Mouse (Mus musculus) stomach, embryonic 14.5 days (tissue): ENCODE measurements at regions not wholly inside any gene's neighbourhood (a gene's known extent, or its start where the extent isn't known, plus 50 kb on each side); places are given as distances from the start of the nearest gene placed in this dataset.

Source experiments
- ATAC-seq: fragments of 200-750 bp; cut with Nextera tagmentation; 2 replicates; pipeline ENCODE4 v1.8.0; 2017; ENCODE audit warnings: low read depth, moderate TSS enrichment; ENCODE audit not compliant: insufficient number of reproducible peaks, insufficient read depth, low FRiP score
- H3K27ac ChIP-seq: fragments of 300-500 bp; sonication (generic); 2 replicates; pipeline ENCODE4 v1.5.1; 2014; ENCODE audit warnings: mild to moderate bottlenecking, low read length, moderate library complexity, mixed read lengths
- H3K27me3 ChIP-seq: fragments of 300-500 bp; sonication (generic); 2 replicates; pipeline ENCODE4 v1.6.1; 2014; ENCODE audit warnings: low read length, control low read depth, mixed read lengths; ENCODE audit not compliant: control insufficient read depth, insufficient read depth
- H3K36me3 ChIP-seq: fragments of 300-500 bp; sonication (generic); 2 replicates; pipeline ENCODE4 v1.6.1; 2014; ENCODE audit warnings: mild to moderate bottlenecking, control low read depth, low read length, moderate library complexity, mixed read lengths; ENCODE audit not compliant: control insufficient read depth, insufficient read depth
- H3K4me1 ChIP-seq: fragments of 300-500 bp; sonication (generic); 2 replicates; pipeline ENCODE4 v1.6.1; 2014; ENCODE audit warnings: low read length, control low read depth, mixed read lengths; ENCODE audit not compliant: control insufficient read depth, insufficient read depth
- H3K4me2 ChIP-seq: fragments of 300-500 bp; sonication (generic); replicated peaks from 2 replicates; pipeline ENCODE4 v1.6.1; 2014; ENCODE audit warnings: low read depth, low read length, control low read depth
- H3K4me3 ChIP-seq: fragments of 300-500 bp; sonication (generic); 2 replicates; pipeline ENCODE4 v1.5.1; 2014; ENCODE audit warnings: low read depth, low read length, control low read depth
- H3K9ac ChIP-seq: fragments of 300-500 bp; sonication (generic); replicated peaks from 2 replicates; pipeline ENCODE4 v1.6.1; 2014; ENCODE audit warnings: low read depth, mild to moderate bottlenecking, control low read depth, low read length, moderate library complexity, mixed read lengths
- H3K9me3 ChIP-seq: fragments of 300-500 bp; sonication (generic); 2 replicates; pipeline ENCODE4 v1.6.1; 2016; ENCODE audit warnings: low read depth, low read length, control low read depth; ENCODE audit not compliant: control insufficient read depth
- WGBS: fragments of 180-500 bp; shearing (Covaris S2); extraction: QIAGEN DNeasy Blood & Tissue Kit; methylation state at CpG from one replicate; pipeline ENCODE4 v1.1.7; 2014; 5-methylcytosine and 5-hydroxymethylcytosine counted together

- H3K9me3 ChIP-seq = no peaks in the 10 kb centered on the region
- no peaks in the 10 kb centered on the region for H3K36me3 ChIP-seq
- H3K9ac ChIP-seq = no peak overlapping the region
- no peak overlapping the region for H3K4me2 ChIP-seq
- H3K4me3 ChIP-seq = no peak overlapping the region
- H3K4me1 ChIP-seq = no peaks in the 10 kb centered on the region
- H3K27me3 ChIP-seq = no peaks in the 10 kb centered on the region
- no peak for ATAC-seq
- 22% methylated on average over 2 of the region's 2 CpGs for WGBS
- H3K27ac ChIP-seq = no peak overlapping the region
Observed at GRCm38 (mm10) chr15:55966780-55967179, 1510.6 kb downstream of the Slc22a22 start.

- no peak overlapping the region for H3K9ac ChIP-seq
- ATAC-seq = no peak
- H3K27me3 ChIP-seq = no peaks in the 10 kb centered on the region
- no peak overlapping the region for H3K27ac ChIP-seq
- H3K36me3 ChIP-seq = no peaks in the 10 kb centered on the region
- H3K9me3 ChIP-seq = no peaks in the 10 kb centered on the region
- H3K4me3 ChIP-seq = no peak overlapping the region
- no peak overlapping the region for H3K4me2 ChIP-seq
- WGBS = 75% methylated on average over 7 of the region's 7 CpGs
- no peaks in the 10 kb centered on the region for H3K4me1 ChIP-seq
Observed at GRCm38 (mm10) chr15:55965296-55965695, 1512.1 kb downstream of the Slc22a22 start.

- 89% methylated on average over 3 of the region's 3 CpGs for WGBS
- Histone ChIP-seq H3K9me3 (no peaks in the 10 kb centered on the region), H3K4me2 (no peak overlapping the region), H3K9ac (no peak overlapping the region), H3K36me3 (no peaks in the 10 kb centered on the region), H3K27ac (no peak overlapping the region), H3K4me3 (no peak overlapping the region), H3K4me1 (no peaks in the 10 kb centered on the region), H3K27me3 (no peaks in the 10 kb centered on the region)
- no peak for ATAC-seq
Observed at GRCm38 (mm10) chr15:55962093-55962492, 1515.3 kb downstream of the Slc22a22 start.
